Mouse (Mus musculus): ENCODE data around the gene Adcy2. TPM values are rescaled to one million over a fixed set of nuclear protein-coding genes. Genes with fewer than 3 reads are reported as not detected.

The Adcy2 gene
- total RNA-seq, 2 experiments from 2014 or later, result 0.53 to 0.68 TPM

DNA sequence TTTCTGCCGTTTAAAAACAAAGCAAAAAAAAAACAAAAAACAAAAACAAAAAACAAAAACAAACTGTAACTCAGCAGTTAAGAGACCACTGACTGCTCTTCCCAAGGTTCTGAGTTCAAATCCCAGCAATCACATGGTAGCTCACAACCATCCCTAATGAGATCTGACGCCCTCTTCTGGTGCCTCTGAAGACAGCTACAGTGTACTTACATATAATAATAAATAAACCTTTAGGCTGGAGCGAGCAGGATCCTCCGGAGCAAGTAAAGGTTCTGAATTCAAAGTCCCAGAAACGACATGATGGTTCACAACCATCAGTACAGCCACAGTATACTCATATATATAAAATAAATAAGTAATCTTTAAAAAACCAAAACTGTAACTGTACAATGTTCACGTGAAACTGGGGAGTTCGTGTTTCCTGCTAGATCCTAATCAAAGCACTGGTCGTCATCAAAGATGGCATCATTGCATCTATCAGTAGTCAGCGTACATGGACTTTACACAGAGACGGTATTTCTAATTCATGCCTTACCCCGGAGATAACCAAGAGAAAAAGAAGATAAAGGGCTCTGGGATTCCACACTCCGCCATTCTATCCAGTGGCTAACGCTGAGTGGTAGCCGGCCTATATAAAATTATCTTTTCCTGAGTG, 418.1 kb downstream of the Adcy2 start:
- intact Hi-C loops (cut with DNase I), result loop anchor here (10.0 kb wide), 1 partner anchor 904 kb away; no protein-coding TSS in a partner anchor
- no peak for DNase-seq

DNA sequence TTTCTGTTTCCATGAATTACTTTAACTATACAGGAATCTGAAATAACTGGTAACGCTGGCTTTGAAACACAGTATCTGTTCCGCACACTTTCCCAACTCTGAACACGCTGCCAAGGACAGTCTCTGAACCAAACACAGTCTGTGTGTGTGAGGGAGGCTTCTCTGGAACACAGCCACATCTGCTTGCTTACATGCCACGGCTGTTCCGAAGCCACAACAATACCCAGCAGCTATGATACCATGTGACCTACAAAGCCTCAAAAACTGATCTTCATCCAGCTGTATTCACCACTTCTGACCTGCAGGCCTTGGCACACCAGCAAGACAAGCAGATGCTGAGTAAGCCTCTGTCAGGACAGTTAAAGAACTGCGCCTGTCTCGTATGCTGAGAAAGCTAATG, 421.4 kb downstream of the Adcy2 start:
- intact Hi-C loops (cut with DNase I), result no loop called here
- peak; percentile 8 to 31 for DNase-seq

GRCm38 (mm10) chr13:68574398-68574797, 424.9 kb downstream of the Adcy2 start:
- intact Hi-C loops (cut with DNase I), result no loop called here

DNA sequence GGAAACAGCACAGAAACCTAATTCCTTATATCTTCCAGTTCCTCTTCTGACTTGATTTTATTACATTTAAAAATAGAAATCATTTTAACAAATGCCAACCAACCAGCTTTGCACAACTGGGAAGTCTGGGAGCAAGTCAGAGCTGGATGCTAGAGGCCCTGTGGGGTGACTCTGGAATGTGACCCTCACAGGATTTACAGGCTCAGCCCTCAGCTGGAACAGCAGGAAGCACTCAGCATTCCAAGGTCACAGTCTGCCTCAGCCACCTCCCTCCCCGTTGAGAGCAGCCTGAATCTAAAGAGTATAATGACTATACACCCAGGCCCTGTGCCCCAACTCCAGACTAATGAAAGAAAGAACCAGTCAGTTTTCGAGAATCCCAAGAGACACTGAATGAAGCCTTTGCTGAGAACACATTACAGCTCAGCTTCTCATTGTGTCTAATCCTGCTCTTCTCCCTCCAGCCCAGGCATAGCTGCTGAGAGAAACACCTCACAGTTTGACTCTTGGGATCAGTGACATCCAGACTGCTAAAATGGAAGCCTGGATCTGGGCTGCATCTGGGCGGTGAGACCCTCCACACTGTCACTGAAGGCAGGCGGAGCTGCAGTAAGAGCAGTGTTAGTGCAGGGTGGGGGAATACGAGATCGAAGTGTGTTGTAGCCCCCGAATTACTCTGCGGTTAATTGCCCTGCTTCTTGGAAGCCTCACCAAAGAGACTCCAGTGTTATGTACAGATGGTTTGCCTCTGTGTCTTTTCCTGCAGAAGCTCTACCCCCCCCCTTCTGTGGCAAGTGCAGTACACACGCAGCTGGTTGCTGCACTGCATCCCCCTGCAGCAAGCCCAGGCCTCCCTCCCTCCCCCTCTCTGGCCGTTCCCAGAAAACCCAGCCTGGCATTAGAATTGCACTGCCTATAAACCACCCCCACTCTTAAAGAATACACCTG, 426.1 kb downstream of the Adcy2 start:
- intact Hi-C loops (cut with DNase I), result no loop called here
- peak in 1 of 2 experiments; percentile 8 for DNase-seq

More at GRCm38 (mm10) chr13:68574398-68574797, 424.9 kb downstream of the Adcy2 start:
- no peak for DNase-seq

DNA sequence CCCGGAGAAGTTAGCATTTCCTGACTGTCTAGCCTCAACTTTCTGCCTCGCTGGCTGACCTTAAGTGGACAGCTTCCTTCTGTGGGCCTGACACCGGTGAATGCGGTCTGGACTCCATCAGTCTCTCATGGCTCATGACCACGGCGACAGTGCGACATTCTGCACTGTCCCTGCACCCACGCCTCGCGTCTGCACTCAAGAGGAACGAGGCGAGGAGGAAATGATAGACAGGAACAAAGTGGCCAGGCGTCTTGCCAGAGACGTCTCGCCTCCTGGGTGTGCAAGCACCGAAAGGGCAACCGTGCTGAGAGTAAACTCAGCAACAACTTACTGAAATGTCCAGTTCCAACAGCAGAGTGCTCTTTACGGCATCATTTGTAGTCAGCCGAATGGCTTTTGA, 427.1 kb downstream of the Adcy2 start:
- DNase-seq, result peak; percentile 32 to 57
- intact Hi-C loops (cut with DNase I), result no loop called here

Measured in heart, postnatal 14 days (tissue).